Mouse (Mus musculus) brain, embryonic 14.5 days (tissue): Measurements from ENCODE around the gene Ugt1a5.

Source experiments
- CTCF ChIP-seq: fragments of 200-500 bp; IDR thresholded peaks from 2 replicates; pipeline ENCODE4 v1.5.1; 2012; ENCODE audit warnings: inconsistent platforms, mild to moderate bottlenecking, moderate library complexity, borderline replicate concordance; ENCODE audit not compliant: insufficient read depth, insufficient read length; ENCODE audit errors: extremely low read depth
- POLR2A ChIP-seq: fragments of 200-500 bp; IDR thresholded peaks from 2 replicates; pipeline ENCODE4 v1.6.1; 2012; ENCODE audit warnings: mild to moderate bottlenecking, inconsistent platforms, borderline replicate concordance; ENCODE audit not compliant: poor library complexity, insufficient read depth, insufficient read length, severe bottlenecking; ENCODE audit errors: extremely low read depth

DNA sequence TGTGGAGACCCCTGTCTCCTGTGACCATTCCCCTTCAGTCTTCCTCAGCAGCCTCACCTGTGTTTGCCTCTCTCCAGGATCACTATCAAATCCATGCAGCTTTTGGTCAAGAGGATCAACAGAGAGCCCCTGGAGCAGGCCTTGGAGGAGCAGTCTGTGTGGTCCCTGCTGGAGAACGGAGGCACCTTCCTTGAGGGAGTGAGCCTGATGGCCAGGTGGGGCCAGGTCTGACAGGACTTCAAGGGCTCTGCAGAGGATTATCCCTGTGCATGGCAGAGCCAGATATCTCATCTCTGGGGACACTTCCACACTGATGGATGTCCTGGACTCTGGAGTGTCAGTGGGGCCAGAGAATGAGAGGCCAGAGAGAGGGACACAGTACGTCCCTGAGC lies 89.7 kb downstream of the Ugt1a5 start:
- TF ChIP-seq CTCF (no peak), POLR2A (no peak)
